Mouse (Mus musculus): ENCODE data around the gene Bgn. TPM values are rescaled to one million over a fixed set of nuclear protein-coding genes. Genes with fewer than 3 reads are reported as not detected.

The Bgn gene
- polyA plus RNA-seq, 1 experiment from 2014 or later: 87.2 TPM

DNA sequence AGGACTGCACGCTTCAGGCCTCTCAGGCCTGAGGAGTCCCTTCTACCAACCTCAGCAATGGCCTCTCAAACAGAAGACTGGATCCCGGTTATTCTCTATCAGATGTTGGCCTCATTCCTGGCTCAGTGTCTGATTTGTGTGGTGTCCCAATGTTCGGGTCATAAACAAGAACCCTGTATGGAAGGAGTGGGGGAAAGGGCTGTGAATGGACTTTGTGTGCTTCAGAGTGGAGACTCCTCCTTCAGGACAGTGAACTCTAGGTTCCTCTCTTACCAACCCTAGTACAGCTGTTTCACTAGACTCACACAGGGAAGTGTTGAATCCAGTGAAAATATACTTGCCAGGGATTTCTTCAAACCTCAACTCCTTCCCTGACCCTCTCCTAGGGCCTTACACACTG, 15.1 kb upstream of the Bgn start:
- peak overlapping the region; percentile 93 for H3K27ac ChIP-seq (ENCODE audit: low read length)
- H3K27me3 ChIP-seq (ENCODE audit: control insufficient read depth, insufficient read depth, low read length): 0 out of 2 replicates have a peak, but pooled peaks cover 7% of the 10 kb centered on the region
- WGBS: 65% methylated on average over 3 of the region's 3 CpGs

DNA sequence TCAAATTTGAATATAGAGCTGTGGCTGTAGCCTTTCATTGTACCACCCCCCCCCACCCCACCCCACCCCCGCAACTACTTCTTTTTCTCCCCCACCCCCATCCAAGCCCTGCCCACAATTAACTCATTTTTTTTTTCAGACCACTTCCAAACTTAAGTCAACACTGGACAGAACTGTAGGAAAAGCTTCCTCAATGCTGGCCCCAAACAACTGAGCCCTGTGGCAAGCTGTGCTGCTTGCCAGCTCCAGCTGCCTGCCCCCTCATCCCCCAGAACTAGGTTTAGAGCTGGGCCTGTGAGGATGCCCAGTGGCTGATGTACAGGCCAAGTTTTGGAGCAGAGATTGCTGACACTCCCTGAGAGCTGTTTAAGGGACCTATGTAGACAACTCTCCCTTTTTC, 14.7 kb upstream of the Bgn start:
- H3K36me3 ChIP-seq (ENCODE audit: control insufficient read depth, insufficient read depth, low read length): no peaks in the 10 kb centered on the region
- 0 out of 2 replicates have a peak, but pooled peaks cover 7% of the 10 kb centered on the region for H3K27me3 ChIP-seq (ENCODE audit: control insufficient read depth, insufficient read depth, low read length)
- no peaks in the 10 kb centered on the region for H3K9me3 ChIP-seq (replicated peaks; ENCODE audit: control insufficient read depth, low read length)
- H3K4me1 ChIP-seq (ENCODE audit: control insufficient read depth, insufficient read depth, low read length): no peaks in the 10 kb centered on the region; the same call in 1 of the 2 replicates
- WGBS: 60% methylated on average over 1 of the region's 1 CpGs
- H3K4me2 ChIP-seq (ENCODE audit: low read depth, low read length): no peak overlapping the region
- no peak overlapping the region for H3K4me3 ChIP-seq (replicated peaks; ENCODE audit: low read length)
- no peak for ATAC-seq (ENCODE audit: insufficient read depth, low FRiP score)
- H3K27ac ChIP-seq (ENCODE audit: low read length): no peak overlapping the region; the same call in 1 of the 2 replicates
- H3K9ac ChIP-seq (ENCODE audit: low read length): no peak overlapping the region

More for the DNA sequence above, 15.1 kb upstream of the Bgn start:
- Histone ChIP-seq H3K4me1 (ENCODE audit: control insufficient read depth, insufficient read depth, low read length) (no peaks in the 10 kb centered on the region; the same call in 1 of the 2 replicates), H3K4me2 (ENCODE audit: low read depth, low read length) (no peak overlapping the region), H3K4me3 (replicated peaks; ENCODE audit: low read length) (no peak overlapping the region), H3K36me3 (ENCODE audit: control insufficient read depth, insufficient read depth, low read length) (no peaks in the 10 kb centered on the region), H3K9me3 (replicated peaks; ENCODE audit: control insufficient read depth, low read length) (no peaks in the 10 kb centered on the region), H3K9ac (ENCODE audit: low read length) (no peak overlapping the region)
- ATAC-seq (ENCODE audit: insufficient read depth, low FRiP score): peak; percentile 42; the same call in 1 of the 2 replicates

DNA sequence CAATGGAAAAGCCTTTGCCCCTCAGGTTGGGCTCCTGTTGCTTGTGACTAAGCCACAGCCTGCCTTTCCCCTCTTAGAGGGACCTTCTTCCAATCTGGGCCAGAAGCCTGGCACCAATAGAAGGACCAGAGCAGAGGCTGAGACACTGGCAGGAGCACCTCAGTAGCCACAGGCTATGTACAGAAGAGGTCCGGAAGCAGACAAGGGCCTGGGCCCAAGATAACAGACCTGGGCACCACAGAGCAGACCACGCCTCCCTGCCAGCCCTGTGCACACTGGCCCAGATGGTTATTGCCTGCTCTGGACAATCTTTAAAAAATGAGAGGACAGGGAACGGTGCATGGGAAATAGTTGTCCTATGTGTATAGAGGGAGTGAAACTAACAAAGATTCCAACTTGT, 11.6 kb upstream of the Bgn start:
- no peak for ATAC-seq (ENCODE audit: insufficient read depth, low FRiP score)
- 86% methylated on average over 3 of the region's 3 CpGs for WGBS
- H3K9me3 ChIP-seq (replicated peaks; ENCODE audit: control insufficient read depth, low read length): no peaks in the 10 kb centered on the region

GRCm38 (mm10) chrX:73474340-73475165, 8.8 kb upstream of the Bgn start:
- H3K9ac ChIP-seq (ENCODE audit: low read length): no peak overlapping the region
- H3K27me3 ChIP-seq (ENCODE audit: control insufficient read depth, insufficient read depth, low read length): 0 out of 2 replicates have a peak, but pooled peaks cover 7% of the 10 kb centered on the region
- no peaks in the 10 kb centered on the region for H3K9me3 ChIP-seq (replicated peaks; ENCODE audit: control insufficient read depth, low read length)
- 43% methylated on average over 12 of the region's 12 CpGs for WGBS
- H3K4me1 ChIP-seq (ENCODE audit: control insufficient read depth, insufficient read depth, low read length): peaks cover 15% of the 10 kb centered on the region; the same call in 1 of the 2 replicates
- H3K36me3 ChIP-seq (ENCODE audit: control insufficient read depth, insufficient read depth, low read length): no peaks in the 10 kb centered on the region
- ATAC-seq (ENCODE audit: insufficient read depth, low FRiP score): peak; percentile 70; the same call in 1 of the 2 replicates
- no peak overlapping the region for H3K4me3 ChIP-seq (replicated peaks; ENCODE audit: low read length)
- no peak overlapping the region for H3K4me2 ChIP-seq (ENCODE audit: low read depth, low read length)
- H3K27ac ChIP-seq (ENCODE audit: low read length): peak overlapping the region; percentile 82

More for the DNA sequence above, 11.6 kb upstream of the Bgn start:
- Histone ChIP-seq H3K4me2 (ENCODE audit: low read depth, low read length) (no peak overlapping the region), H3K27me3 (ENCODE audit: control insufficient read depth, insufficient read depth, low read length) (0 out of 2 replicates have a peak, but pooled peaks cover 7% of the 10 kb centered on the region), H3K4me3 (replicated peaks; ENCODE audit: low read length) (no peak overlapping the region), H3K9ac (ENCODE audit: low read length) (no peak overlapping the region), H3K36me3 (ENCODE audit: control insufficient read depth, insufficient read depth, low read length) (no peaks in the 10 kb centered on the region), H3K27ac (ENCODE audit: low read length) (no peak overlapping the region), H3K4me1 (ENCODE audit: control insufficient read depth, insufficient read depth, low read length) (peaks cover 15% of the 10 kb centered on the region)

DNA sequence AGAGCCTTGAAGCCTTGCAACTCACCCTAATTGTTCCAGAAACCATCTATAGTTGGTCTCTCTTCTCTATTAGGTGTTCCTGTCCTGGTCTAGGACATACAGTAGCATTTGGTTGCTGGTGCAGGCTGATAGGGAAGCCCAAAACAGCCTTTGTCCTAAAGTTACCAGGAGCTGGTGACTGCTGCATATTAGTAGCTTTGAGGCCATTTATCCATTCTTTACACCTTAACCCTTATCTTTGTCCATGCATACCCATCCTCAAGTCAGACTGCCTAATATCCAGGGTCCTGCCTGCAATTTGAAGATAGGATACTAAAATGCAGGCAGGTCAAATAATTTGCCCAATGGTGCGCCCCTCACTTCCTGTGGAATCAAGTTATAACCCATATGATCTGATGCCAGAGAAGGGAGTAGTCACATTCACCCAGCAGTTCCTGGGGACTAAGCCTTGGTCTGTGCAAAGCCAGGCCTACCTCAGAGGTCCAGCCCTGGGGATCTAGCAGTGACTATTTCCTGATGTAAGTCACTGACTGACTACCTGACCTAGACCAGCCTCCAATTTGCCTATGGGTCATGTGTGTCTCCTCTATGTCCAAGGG, 7.6 kb upstream of the Bgn start:
- H3K9me3 ChIP-seq (replicated peaks; ENCODE audit: control insufficient read depth, low read length): no peaks in the 10 kb centered on the region
- H3K4me1 ChIP-seq (ENCODE audit: control insufficient read depth, insufficient read depth, low read length): peaks cover 15% of the 10 kb centered on the region; the same call in 1 of the 2 replicates
- no peak overlapping the region for H3K9ac ChIP-seq (ENCODE audit: low read length)
- H3K27ac ChIP-seq (ENCODE audit: low read length): peak overlapping the region; percentile 82
- H3K4me2 ChIP-seq (ENCODE audit: low read depth, low read length): no peak overlapping the region
- 92% methylated on average over 1 of the region's 1 CpGs for WGBS
- no peaks in the 10 kb centered on the region for H3K36me3 ChIP-seq (ENCODE audit: control insufficient read depth, insufficient read depth, low read length)
- ATAC-seq (ENCODE audit: insufficient read depth, low FRiP score): no peak
- 0 out of 2 replicates have a peak, but pooled peaks cover 7% of the 10 kb centered on the region for H3K27me3 ChIP-seq (ENCODE audit: control insufficient read depth, insufficient read depth, low read length)
- no peak overlapping the region for H3K4me3 ChIP-seq (replicated peaks; ENCODE audit: low read length)

DNA sequence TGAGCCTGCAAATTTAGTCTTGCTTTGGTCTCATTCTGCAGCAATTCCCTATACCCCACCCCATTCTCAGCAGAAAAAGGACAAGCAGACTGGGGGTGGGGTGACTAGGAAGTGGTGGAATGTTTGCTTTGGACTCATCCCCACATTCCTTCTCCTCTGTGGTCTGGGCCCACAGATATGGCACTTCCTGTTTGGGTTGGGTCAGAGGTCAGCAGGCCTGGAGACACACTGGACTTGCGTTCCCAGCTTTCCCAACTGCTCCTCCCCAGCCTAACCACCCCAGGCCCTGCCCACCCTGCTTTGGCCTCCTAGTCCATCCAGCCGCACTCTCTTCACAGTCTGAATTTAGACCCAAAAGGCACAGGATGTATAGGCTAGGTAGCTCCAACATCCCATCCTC, 6.8 kb upstream of the Bgn start:
- Histone ChIP-seq H3K27ac (ENCODE audit: low read length) (peak overlapping the region; percentile 80), H3K4me2 (ENCODE audit: low read depth, low read length) (no peak overlapping the region), H3K9me3 (replicated peaks; ENCODE audit: control insufficient read depth, low read length) (no peaks in the 10 kb centered on the region)

DNA sequence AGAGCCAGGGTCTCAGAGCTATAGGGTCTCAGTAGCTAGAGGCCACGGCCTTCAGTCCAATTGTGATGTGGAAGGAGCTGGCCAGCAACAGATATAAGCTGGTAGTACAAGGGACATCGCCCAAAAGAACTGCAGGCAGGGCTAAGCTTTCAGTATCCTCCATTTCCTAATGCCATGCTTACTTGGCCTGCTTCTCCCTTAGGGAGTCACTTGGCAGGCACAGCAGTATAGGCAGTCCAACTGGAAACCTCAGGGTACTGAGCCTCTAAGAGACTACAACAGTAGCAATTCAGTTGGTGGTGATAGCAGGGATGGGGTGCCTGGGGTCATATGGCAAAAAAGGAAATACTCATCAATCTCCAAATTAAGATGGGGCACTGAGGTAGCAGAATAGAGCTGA, 5.9 kb upstream of the Bgn start:
- Histone ChIP-seq H3K9ac (ENCODE audit: low read length) (no peak overlapping the region), H3K27me3 (ENCODE audit: control insufficient read depth, insufficient read depth, low read length) (0 out of 2 replicates have a peak, but pooled peaks cover under 1% of the 10 kb centered on the region), H3K36me3 (ENCODE audit: control insufficient read depth, insufficient read depth, low read length) (no peaks in the 10 kb centered on the region), H3K4me1 (ENCODE audit: control insufficient read depth, insufficient read depth, low read length) (peaks cover 15% of the 10 kb centered on the region; the same call in 1 of the 2 replicates), H3K9me3 (replicated peaks; ENCODE audit: control insufficient read depth, low read length) (no peaks in the 10 kb centered on the region), H3K4me2 (ENCODE audit: low read depth, low read length) (no peak overlapping the region), H3K4me3 (replicated peaks; ENCODE audit: low read length) (no peak overlapping the region), H3K27ac (ENCODE audit: low read length) (no peak overlapping the region)
- no peak for ATAC-seq (ENCODE audit: insufficient read depth, low FRiP score)
- WGBS: 78% methylated on average over 2 of the region's 2 CpGs

More for the DNA sequence above, 6.8 kb upstream of the Bgn start:
- Histone ChIP-seq H3K9ac (ENCODE audit: low read length) (no peak overlapping the region), H3K36me3 (ENCODE audit: control insufficient read depth, insufficient read depth, low read length) (no peaks in the 10 kb centered on the region), H3K4me3 (replicated peaks; ENCODE audit: low read length) (no peak overlapping the region), H3K27me3 (ENCODE audit: control insufficient read depth, insufficient read depth, low read length) (0 out of 2 replicates have a peak, but pooled peaks cover 7% of the 10 kb centered on the region), H3K4me1 (ENCODE audit: control insufficient read depth, insufficient read depth, low read length) (peaks cover 15% of the 10 kb centered on the region; the same call in 1 of the 2 replicates)
- 48% methylated on average over 2 of the region's 2 CpGs for WGBS
- ATAC-seq (ENCODE audit: insufficient read depth, low FRiP score): peak; percentile 61; the same call in 1 of the 2 replicates

DNA sequence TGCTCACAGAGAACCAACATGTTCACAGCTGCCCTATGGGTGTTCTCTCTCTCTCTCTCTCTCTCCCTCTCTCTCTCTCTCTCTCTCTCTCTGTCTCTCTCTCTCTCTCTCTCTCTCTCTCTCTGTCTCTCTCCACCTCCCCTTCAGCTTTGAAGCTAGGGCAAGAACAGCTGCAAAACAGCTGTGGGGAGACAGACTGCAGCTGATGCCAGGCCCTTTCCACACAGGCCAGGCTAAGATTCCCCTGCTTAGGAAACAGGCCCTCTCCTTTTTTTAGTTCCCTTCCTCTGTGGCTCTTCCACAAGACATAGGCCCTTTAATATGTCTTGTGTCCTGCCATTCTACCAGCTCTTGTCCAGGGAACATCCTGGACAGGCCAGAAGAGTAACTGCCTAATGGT, 3.7 kb upstream of the Bgn start:
- no peaks in the 10 kb centered on the region for H3K27me3 ChIP-seq (ENCODE audit: control insufficient read depth, insufficient read depth, low read length)
- H3K36me3 ChIP-seq (ENCODE audit: control insufficient read depth, insufficient read depth, low read length): no peaks in the 10 kb centered on the region
- H3K27ac ChIP-seq (ENCODE audit: low read length): peak overlapping the region; percentile 80
- H3K4me2 ChIP-seq (ENCODE audit: low read depth, low read length): no peak overlapping the region
- H3K4me3 ChIP-seq (replicated peaks; ENCODE audit: low read length): no peak overlapping the region
- H3K9ac ChIP-seq (ENCODE audit: low read length): no peak overlapping the region
- H3K9me3 ChIP-seq (replicated peaks; ENCODE audit: control insufficient read depth, low read length): no peaks in the 10 kb centered on the region
- no peak for ATAC-seq (ENCODE audit: insufficient read depth, low FRiP score)
- peaks cover 16% of the 10 kb centered on the region for H3K4me1 ChIP-seq (ENCODE audit: control insufficient read depth, insufficient read depth, low read length)

- Histone ChIP-seq H3K9me3 (replicated peaks; ENCODE audit: control insufficient read depth, low read length) (no peaks in the 10 kb centered on the region), H3K27me3 (ENCODE audit: control insufficient read depth, insufficient read depth, low read length) (no peaks in the 10 kb centered on the region), H3K27ac (ENCODE audit: low read length) (peak overlapping the region; percentile 80), H3K4me1 (ENCODE audit: control insufficient read depth, insufficient read depth, low read length) (peaks cover 12% of the 10 kb centered on the region; the same call in 1 of the 2 replicates), H3K4me2 (ENCODE audit: low read depth, low read length) (no peak overlapping the region), H3K9ac (ENCODE audit: low read length) (no peak overlapping the region), H3K36me3 (ENCODE audit: control insufficient read depth, insufficient read depth, low read length) (no peaks in the 10 kb centered on the region), H3K4me3 (replicated peaks; ENCODE audit: low read length) (no peak overlapping the region)
- 50% methylated on average over 2 of the region's 2 CpGs for WGBS
- no peak for ATAC-seq (ENCODE audit: insufficient read depth, low FRiP score)
These were observed 3.1 kb upstream of the Bgn start for GRCm38 (mm10) chrX:73480334-73480733.
